Mouse (Mus musculus) heart, embryonic 13.5 days (tissue): ENCODE results near the gene Sdk1. TPM values are rescaled to one million over a fixed set of nuclear protein-coding genes. Genes with fewer than 3 reads are reported as not detected.

Source experiments
- ATAC-seq: fragments of 200-750 bp; cut with Nextera tagmentation; 2 replicates; pipeline ENCODE4 v1.8.0; 2017; ENCODE audit warnings: moderate TSS enrichment; ENCODE audit not compliant: insufficient number of reproducible peaks, low FRiP score, low TSS enrichment; ENCODE audit errors: extremely low read depth
- H3K27ac ChIP-seq: fragments of 300-500 bp; sonication (generic); replicated peaks from 2 replicates; pipeline ENCODE4 v1.5.1; 2015; ENCODE audit warnings: moderate library complexity, mild to moderate bottlenecking, inconsistent platforms
- H3K27me3 ChIP-seq: fragments of 300-500 bp; sonication (generic); replicated peaks from 2 replicates; pipeline ENCODE4 v1.6.1; 2015; ENCODE audit warnings: mild to moderate bottlenecking, inconsistent platforms
- H3K36me3 ChIP-seq: fragments of 300-500 bp; sonication (generic); 2 replicates; pipeline ENCODE4 v1.6.1; 2015; ENCODE audit warnings: mild to moderate bottlenecking, inconsistent platforms
- H3K4me1 ChIP-seq: fragments of 300-500 bp; sonication (generic); 2 replicates; pipeline ENCODE4 v1.6.1; 2015; ENCODE audit warnings: inconsistent platforms
- H3K4me2 ChIP-seq: fragments of 300-500 bp; sonication (generic); 2 replicates; pipeline ENCODE4 v1.6.1; 2015; ENCODE audit warnings: inconsistent platforms, mild to moderate bottlenecking, moderate library complexity
- H3K4me3 ChIP-seq: fragments of 300-500 bp; sonication (generic); 2 replicates; pipeline ENCODE4 v1.5.1; 2015; ENCODE audit warnings: moderate library complexity, mild to moderate bottlenecking, inconsistent platforms
- H3K9ac ChIP-seq: fragments of 300-500 bp; sonication (generic); 2 replicates; pipeline ENCODE4 v1.6.1; 2015; ENCODE audit warnings: inconsistent platforms, mild to moderate bottlenecking, moderate library complexity
- H3K9me3 ChIP-seq: fragments of 300-500 bp; sonication (generic); 2 replicates; pipeline ENCODE4 v1.6.1; 2016; ENCODE audit warnings: inconsistent platforms
- WGBS: fragments of 180-500 bp; shearing (Covaris S2); methylation state at CpG from one replicate; pipeline ENCODE4 v1.1.7; 2015; ENCODE audit warnings: mixed read lengths; 5-methylcytosine and 5-hydroxymethylcytosine counted together
- polyA plus RNA-seq: library from polyadenylated mRNA; unstranded; fragments of >200 nt; fragmentation: Nextera tagmentation; extraction: Ambion mirVana; gene quantifications from 2 replicates; pipeline ENCODE4 v1.2.1, GENCODE M21; 2015

Gene Sdk1
- polyA plus RNA-seq, 1 experiment from 2014 or later = 1.6 TPM

- H3K4me1 ChIP-seq = no peaks in the 10 kb centered on the region
- 0 out of 2 replicates have a peak, but pooled peaks cover 13% of the 10 kb centered on the region for H3K9me3 ChIP-seq
- no peak for ATAC-seq
- WGBS = 69% methylated on average over 3 of the region's 3 CpGs
- no peaks in the 10 kb centered on the region for H3K27me3 ChIP-seq
- no peak overlapping the region for H3K4me2 ChIP-seq
- H3K9ac ChIP-seq = no peak overlapping the region
- H3K27ac ChIP-seq = no peak overlapping the region
- peaks cover 31% of the 10 kb centered on the region for H3K36me3 ChIP-seq
- H3K4me3 ChIP-seq = no peak overlapping the region
These were observed 760.7 kb downstream of the Sdk1 start for GRCm38 (mm10) chr5:142001973-142002372.

GRCm38 (mm10) chr5:142010189-142010588 lies 768.9 kb downstream of the Sdk1 start:
- no peaks in the 10 kb centered on the region for H3K27me3 ChIP-seq
- ATAC-seq = peak; percentile 54
- H3K4me3 ChIP-seq = no peak overlapping the region
- H3K27ac ChIP-seq = peak overlapping the region; percentile 39; the same call in 1 of the 2 replicates
- peaks cover 12% of the 10 kb centered on the region; the same call in 1 of the 2 replicates for H3K36me3 ChIP-seq
- peaks cover 11% of the 10 kb centered on the region for H3K4me1 ChIP-seq
- peaks cover 14% of the 10 kb centered on the region; the same call in 1 of the 2 replicates for H3K9me3 ChIP-seq
- WGBS = 29% methylated on average over 3 of the region's 3 CpGs
- H3K9ac ChIP-seq = no peak overlapping the region
- H3K4me2 ChIP-seq = no peak overlapping the region

- H3K9ac ChIP-seq = no peak overlapping the region
- H3K36me3 ChIP-seq = no peaks in the 10 kb centered on the region
- H3K4me2 ChIP-seq = no peak overlapping the region
- no peaks in the 10 kb centered on the region for H3K27me3 ChIP-seq
- peaks cover 11% of the 10 kb centered on the region; the same call in 1 of the 2 replicates for H3K9me3 ChIP-seq
- H3K4me3 ChIP-seq = no peak overlapping the region
- no peak for ATAC-seq
- no peak overlapping the region for H3K27ac ChIP-seq
- H3K4me1 ChIP-seq = no peaks in the 10 kb centered on the region
- 82% methylated on average over 7 of the region's 7 CpGs for WGBS
These were observed 775.7 kb downstream of the Sdk1 start for GRCm38 (mm10) chr5:142017001-142017400.

GRCm38 (mm10) chr5:142022877-142023580 lies 781.7 kb downstream of the Sdk1 start:
- Histone ChIP-seq H3K4me3 (no peak overlapping the region), H3K4me1 (no peaks in the 10 kb centered on the region), H3K27ac (no peak overlapping the region), H3K4me2 (no peak overlapping the region), H3K36me3 (no peaks in the 10 kb centered on the region), H3K9ac (no peak overlapping the region), H3K27me3 (no peaks in the 10 kb centered on the region), H3K9me3 (no peaks in the 10 kb centered on the region)
- ATAC-seq = no peak
- 54% methylated on average over 4 of the region's 4 CpGs for WGBS

- Histone ChIP-seq H3K36me3 (no peaks in the 10 kb centered on the region), H3K4me2 (no peak overlapping the region), H3K27me3 (no peaks in the 10 kb centered on the region), H3K9me3 (no peaks in the 10 kb centered on the region), H3K27ac (no peak overlapping the region), H3K4me3 (no peak overlapping the region), H3K4me1 (no peaks in the 10 kb centered on the region), H3K9ac (no peak overlapping the region)
- ATAC-seq = no peak
- WGBS = 70% methylated on average over 12 of the region's 12 CpGs
These were observed 783.2 kb downstream of the Sdk1 start for GRCm38 (mm10) chr5:142024448-142024847.

- no peak for ATAC-seq
- H3K9me3 ChIP-seq = no peaks in the 10 kb centered on the region
- H3K4me2 ChIP-seq = no peak overlapping the region
- WGBS = 84% methylated on average over 9 of the region's 9 CpGs
- no peak overlapping the region for H3K9ac ChIP-seq
- H3K4me1 ChIP-seq = no peaks in the 10 kb centered on the region
- no peaks in the 10 kb centered on the region for H3K27me3 ChIP-seq
- H3K36me3 ChIP-seq = peaks cover 16% of the 10 kb centered on the region
- H3K27ac ChIP-seq = no peak overlapping the region
- no peak overlapping the region for H3K4me3 ChIP-seq
These were observed 795.2 kb downstream of the Sdk1 start for GRCm38 (mm10) chr5:142036536-142036935.

- Histone ChIP-seq H3K9me3 (no peaks in the 10 kb centered on the region), H3K9ac (no peak overlapping the region), H3K4me2 (no peak overlapping the region), H3K27me3 (no peaks in the 10 kb centered on the region), H3K27ac (no peak overlapping the region), H3K4me3 (no peak overlapping the region), H3K36me3 (peaks cover 19% of the 10 kb centered on the region), H3K4me1 (no peaks in the 10 kb centered on the region)
- 86% methylated on average over 6 of the region's 6 CpGs for WGBS
- no peak for ATAC-seq
These were observed 797.9 kb downstream of the Sdk1 start for GRCm38 (mm10) chr5:142039236-142039635.

- no peak for ATAC-seq
- H3K4me1 ChIP-seq = no peaks in the 10 kb centered on the region
- H3K27ac ChIP-seq = no peak overlapping the region
- H3K9ac ChIP-seq = no peak overlapping the region
- peaks cover 15% of the 10 kb centered on the region for H3K36me3 ChIP-seq
- WGBS = 89% methylated on average over 4 of the region's 4 CpGs
- H3K4me3 ChIP-seq = no peak overlapping the region
- no peak overlapping the region for H3K4me2 ChIP-seq
- H3K27me3 ChIP-seq = no peaks in the 10 kb centered on the region
- H3K9me3 ChIP-seq = no peaks in the 10 kb centered on the region
These were observed 798.7 kb downstream of the Sdk1 start for GRCm38 (mm10) chr5:142039891-142040530.

- Histone ChIP-seq H3K9me3 (no peaks in the 10 kb centered on the region), H3K4me3 (no peak overlapping the region), H3K9ac (no peak overlapping the region), H3K4me1 (no peaks in the 10 kb centered on the region), H3K27ac (no peak overlapping the region), H3K4me2 (no peak overlapping the region), H3K27me3 (no peaks in the 10 kb centered on the region), H3K36me3 (peaks cover 24% of the 10 kb centered on the region)
- ATAC-seq = no peak
- 79% methylated on average over 8 of the region's 8 CpGs for WGBS
These were observed 800.0 kb downstream of the Sdk1 start for GRCm38 (mm10) chr5:142041226-142041802.

GRCm38 (mm10) chr5:142061781-142062180 lies 820.5 kb downstream of the Sdk1 start:
- peaks cover 28% of the 10 kb centered on the region for H3K9me3 ChIP-seq
- H3K36me3 ChIP-seq = peaks cover 31% of the 10 kb centered on the region
- H3K4me2 ChIP-seq = no peak overlapping the region
- no peak overlapping the region for H3K9ac ChIP-seq
- H3K27me3 ChIP-seq = no peaks in the 10 kb centered on the region
- no peak overlapping the region for H3K27ac ChIP-seq
- WGBS = 77% methylated on average over 4 of the region's 4 CpGs
- H3K4me1 ChIP-seq = no peaks in the 10 kb centered on the region
- no peak for ATAC-seq
- no peak overlapping the region for H3K4me3 ChIP-seq

GRCm38 (mm10) chr5:142071322-142071721 lies 830.0 kb downstream of the Sdk1 start:
- no peak overlapping the region for H3K4me2 ChIP-seq

More at GRCm38 (mm10) chr5:142071322-142071721, 830.0 kb downstream of the Sdk1 start:
- Histone ChIP-seq H3K9ac (no peak overlapping the region), H3K27me3 (no peaks in the 10 kb centered on the region), H3K4me3 (no peak overlapping the region), H3K4me1 (peaks cover 12% of the 10 kb centered on the region; the same call in 1 of the 2 replicates), H3K27ac (no peak overlapping the region), H3K9me3 (peaks cover 8% of the 10 kb centered on the region), H3K36me3 (no peaks in the 10 kb centered on the region)
- 89% methylated on average over 3 of the region's 3 CpGs for WGBS
- no peak for ATAC-seq
